Mouse (Mus musculus) gastrocnemius, postnatal 25 days (tissue): ENCODE measurements at regions not wholly inside any gene's neighbourhood (a gene's known extent, or its start where the extent isn't known, plus 50 kb on each side); places are given as distances from the start of the nearest gene placed in this dataset.
A peak's percentile ranks its signal among the peaks of the same experiment; 100 is the strongest.

Experiments
- DNase-seq: peaks from one replicate; pipeline ENCODE4 v3.0.0; 2022

DNA sequence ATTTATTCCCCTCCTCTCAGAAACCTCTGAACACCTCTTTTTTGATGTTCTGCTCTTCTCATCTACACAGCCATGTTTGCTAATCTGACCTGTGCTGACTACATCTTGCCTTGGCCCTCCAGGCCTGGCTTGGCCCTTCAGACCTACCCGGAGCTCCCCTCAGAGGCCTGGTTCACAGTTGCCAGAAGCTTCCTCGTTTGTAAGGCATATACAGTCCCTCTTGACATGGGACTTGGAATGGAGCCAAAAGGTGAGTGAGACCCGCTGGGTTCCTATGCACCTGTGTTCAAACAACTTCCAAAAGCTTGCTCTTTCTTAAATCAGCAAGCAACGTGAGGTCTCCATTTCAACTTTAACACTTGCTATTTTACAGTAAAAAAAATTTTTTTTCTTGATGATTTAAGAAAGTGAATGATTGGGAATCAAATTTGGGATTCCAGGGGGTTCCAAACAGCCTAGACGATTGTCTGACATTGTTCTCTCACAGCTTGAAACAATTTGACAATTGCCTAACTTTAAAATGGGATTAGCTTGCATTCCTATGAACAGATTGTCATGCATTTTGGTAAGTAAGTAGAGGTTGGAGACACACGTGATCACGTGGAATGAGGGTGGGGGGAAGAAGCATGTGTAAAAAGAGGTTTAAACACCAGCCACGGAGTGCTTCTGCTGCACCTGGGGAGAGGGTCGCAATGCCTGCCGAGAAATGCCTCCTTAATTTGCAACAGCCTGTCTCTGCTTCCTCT lies 631.9 kb downstream of the Rnf144a start:
- DNase-seq, result no peak

DNA sequence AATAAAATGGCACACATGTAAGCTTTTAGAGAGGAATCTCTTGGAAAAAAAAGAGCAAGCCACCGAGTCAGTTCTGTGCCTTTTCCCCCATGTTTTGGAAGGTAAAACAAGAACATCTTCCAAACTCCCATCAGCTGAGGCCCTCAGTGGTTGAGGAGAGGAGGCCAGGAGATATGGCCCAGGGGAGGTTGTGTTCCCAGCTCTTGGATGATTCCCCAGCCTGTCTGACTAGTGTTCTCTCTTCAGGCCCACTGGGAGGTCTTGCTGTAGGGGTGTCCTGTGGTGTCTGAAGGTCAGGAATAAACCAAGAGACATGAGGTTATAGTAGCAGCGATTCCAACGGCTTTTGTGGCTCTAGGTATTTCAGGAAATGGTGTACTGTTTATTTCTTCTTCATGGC lies 643.2 kb downstream of the Rnf144a start:
- DNase-seq, result peak; percentile 48

DNA sequence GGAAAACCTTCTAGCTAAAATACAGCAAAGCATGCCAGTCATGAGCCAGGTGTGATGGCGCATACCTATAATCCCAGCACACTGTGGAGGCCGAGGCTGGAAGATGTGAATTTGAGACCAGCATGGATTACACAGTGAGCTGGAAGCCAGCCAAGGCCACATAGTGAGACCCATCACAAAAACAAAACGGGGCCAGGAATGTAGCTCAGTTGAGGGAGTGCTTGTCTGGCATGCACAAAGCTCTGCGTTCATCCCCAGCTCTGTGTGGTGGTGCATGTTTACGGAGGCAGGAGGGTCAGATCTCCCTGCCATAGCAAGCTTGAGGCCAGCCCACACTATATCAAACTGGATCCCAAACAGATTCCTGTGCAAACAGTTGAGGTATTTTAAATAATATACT lies 646.4 kb downstream of the Rnf144a start:
- DNase-seq, result no peak

DNA sequence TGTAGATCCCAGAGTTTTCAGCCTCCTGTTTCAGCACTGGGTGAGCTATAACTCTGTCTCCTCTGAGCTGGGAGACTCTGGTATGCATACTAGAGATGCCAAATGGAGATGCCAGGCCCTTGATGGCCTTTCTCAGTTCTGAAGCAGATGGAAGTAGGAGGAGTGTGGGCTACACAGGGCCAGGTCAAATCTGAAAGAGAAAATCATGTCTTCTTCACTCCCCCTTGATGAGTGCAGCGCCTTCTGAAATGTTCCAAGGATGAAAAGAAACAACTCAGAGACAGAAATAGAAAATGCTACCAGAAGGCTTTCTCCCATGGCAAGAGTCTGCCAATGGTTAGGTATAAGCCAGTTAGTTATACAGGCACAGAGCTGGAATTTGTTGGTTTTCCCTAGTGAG lies 652.0 kb downstream of the Rnf144a start:
- DNase-seq, result no peak

DNA sequence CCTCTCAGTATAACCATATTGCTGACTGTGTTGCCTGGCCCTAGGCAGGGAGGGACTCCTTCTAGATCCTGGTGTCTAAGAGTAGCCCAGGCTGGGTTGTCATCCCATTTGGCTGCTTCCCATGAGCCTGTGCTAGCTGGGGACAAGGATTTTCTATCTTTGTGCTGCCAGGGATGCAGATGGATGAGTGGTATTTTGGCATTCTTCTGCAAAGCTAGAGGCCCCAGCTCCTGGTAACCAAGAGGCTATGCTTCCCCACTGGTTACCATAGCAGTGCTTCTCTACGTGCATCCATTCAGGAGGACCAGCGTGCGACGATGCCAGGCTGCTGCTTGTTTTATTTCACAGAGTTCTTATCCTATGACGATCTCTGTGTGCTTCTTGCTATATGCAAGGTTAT lies 658.0 kb downstream of the Rnf144a start:
- DNase-seq, result no peak

DNA sequence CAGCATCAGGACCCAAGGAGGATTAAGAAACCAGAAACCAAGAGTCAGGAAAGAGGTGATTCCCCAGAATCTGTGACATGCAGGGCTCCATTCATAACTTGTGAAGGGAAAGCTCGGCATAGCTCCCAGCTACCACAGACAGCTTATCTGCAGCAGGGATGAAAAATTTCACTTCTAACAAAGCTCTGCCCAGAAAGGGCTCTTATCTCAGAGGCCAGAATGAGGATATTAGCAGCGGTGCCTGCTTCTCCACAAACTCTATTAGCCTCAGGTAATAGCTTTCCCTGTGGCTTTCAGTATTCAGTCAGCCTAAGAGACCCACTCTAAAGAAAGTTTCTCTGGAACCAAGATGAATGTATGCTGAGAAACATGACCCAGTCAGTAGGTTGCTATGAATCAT lies 636.9 kb upstream of the Id2 start:
- DNase-seq, result no peak

DNA sequence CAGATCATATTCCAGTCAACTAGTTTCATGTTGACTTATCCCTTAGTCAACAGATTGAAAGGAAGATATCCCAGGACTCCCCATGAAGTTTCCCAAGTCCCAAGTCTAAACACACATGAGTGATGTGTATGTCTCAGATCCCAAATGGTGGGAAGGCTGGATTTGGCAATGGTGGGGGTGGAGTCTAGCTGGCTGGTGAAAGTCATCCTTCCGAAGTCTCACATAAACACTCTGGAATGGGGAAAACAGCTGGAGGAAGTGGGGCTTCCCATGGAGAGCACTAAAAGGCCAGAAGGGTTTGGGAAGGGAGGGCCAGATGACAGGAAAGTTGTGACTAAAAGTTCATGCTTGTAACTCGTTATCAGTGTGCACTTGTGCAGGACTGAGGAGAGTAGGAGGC lies 628.8 kb upstream of the Id2 start:
- no peak for DNase-seq

DNA sequence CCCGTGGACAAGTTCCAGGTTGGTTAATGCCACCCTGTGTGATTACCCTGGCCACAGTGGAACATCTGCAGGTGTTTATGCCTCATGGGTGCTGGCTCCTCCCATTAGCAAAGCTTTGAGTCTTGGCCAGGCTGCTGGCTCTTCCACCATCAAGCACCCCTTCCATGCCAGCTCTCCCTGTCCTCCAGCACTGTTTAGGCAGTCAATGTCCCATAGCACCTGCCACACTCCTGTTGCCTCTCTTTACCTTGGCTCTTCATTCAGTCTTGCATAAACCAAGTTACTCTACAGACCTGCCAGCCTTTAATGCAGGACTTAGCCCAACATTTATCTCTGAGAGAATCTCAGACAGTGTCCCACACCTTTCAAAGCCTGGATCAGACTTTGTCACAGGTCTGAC lies 614.2 kb upstream of the Id2 start:
- no peak for DNase-seq

DNA sequence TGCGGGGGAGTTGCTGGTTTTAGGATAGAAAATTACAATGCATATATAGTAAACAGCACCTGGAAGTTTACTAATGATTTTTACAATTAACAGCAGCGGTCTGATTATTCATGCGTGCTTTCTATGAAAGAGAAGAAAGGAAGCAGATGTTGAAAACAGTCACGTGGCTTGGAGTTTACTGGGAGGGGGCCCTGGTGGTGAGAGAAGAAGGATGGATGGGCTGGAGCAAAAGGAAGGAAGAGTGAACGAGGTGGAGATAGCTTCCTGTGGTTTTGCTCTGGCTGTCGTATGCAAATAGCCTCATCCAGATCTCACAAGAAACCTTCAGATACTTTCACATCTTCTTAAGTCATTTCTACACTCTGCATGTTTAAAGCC lies 606.1 kb upstream of the Id2 start:
- no peak for DNase-seq

DNA sequence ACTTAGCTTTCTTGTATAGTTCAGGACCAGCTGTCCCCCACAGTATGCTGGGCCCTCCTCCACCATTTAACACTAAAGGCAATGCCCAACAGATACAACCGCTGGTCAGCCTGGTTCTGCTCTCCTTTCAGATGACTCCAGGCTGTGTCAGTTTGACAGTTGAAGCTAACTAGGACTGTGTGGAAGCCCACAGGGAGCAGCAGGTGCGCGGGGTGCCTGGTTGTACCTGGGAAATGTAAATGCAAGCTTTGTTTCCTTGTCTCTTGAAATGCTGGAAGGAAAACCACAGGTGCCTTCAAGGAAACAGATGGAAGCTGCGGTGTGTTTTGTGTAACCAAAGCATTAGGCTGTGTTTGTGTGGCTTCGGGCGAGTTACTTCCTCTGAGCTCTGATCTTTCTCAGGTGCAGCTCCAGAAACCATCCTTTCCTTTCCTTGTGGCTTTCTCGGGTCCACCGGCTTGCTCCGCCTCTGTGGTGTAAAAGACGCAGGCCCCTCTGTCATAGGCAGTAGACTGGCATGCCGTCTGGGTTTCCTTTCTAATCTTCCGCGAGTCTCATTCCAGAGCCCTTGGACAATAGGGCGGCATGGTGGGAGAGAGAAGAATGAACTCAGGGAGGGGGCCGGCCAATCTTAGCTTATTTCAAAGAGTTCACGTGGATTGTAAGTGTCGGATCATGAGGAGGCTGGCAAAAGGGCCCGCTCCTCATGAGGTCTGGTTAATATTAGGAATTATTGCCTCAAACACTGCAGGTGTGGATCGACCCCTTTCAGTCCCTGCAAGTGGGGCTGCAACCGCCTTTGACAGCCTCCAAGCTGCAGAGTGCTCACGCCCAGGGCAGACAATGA lies 605.5 kb upstream of the Id2 start:
- no peak for DNase-seq

DNA sequence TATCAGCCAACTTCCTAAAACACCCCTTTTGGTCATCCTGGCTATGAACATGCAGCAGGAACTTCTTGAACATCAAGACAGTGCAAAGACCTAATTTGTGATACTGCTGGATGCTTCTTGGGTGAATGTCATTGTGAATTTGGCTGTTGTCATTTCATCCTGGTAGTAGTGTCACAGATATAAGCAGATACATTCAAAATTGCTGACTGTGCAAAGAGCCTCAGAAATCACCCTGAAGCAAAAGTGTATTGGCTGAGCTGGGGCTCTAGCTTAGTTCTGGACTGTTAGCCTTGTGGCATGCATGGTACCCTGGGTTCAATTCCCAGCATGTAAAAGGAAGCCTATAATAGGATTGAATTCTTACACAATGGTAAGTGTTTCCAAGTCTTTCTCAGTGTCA lies 590.1 kb upstream of the Id2 start:
- DNase-seq, result no peak

DNA sequence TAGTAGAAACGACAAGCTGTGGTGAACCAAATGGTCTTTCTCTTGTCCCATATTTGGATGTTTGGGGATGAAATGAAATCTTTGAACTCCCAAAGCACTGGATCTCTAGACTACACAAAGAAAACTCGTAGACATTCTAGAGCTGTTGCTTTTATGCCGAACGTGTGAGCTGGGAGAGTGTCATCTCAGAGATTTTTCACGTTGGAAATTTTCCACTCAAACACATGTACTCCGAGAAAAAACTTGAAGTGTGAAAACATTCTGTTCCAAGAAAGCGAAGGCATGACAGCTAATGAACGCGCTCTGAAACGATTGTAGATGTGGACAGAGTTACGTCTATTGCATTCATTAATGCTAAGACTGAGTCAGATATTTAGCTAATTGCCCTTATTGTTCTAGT lies 579.7 kb upstream of the Id2 start:
- DNase-seq, result no peak

DNA sequence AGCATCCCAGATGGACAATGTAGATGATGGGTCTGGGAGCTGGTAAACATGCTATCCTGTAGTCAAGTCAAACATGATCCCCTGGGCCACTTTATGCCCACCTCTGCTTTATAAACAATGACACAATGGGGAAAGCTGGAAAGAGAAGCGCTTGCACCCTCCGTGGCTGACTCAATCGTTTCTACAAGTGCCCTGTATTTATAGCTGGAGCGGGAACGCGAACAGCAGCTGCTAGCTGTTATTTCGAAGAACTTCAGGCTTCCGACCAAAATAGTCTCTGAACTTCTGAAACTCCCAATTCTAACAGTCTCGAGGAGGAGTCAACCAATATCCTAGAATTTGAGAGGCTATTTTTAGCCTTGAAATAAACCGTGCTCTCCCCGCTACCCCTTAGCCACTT lies 571.4 kb upstream of the Id2 start:
- DNase-seq, result no peak

DNA sequence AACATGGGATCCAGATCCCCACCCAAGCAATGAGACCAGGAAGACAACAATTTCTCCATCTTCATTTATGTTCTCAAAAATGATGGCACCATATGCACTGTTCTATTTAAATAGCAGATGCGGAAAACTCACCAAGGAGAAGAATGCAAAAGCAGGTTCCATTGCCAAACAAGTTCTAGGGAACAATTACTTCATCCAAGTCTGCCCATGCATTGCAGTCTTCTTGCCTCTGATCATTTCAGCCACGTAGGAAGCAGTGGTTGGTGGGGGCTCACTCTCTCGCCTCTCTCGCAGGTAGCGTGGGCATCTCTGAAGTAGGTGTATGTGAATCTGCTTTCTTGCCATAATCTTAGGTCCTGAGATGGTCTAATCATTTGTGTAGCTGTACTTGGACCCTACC lies 557.5 kb upstream of the Id2 start:
- no peak for DNase-seq

DNA sequence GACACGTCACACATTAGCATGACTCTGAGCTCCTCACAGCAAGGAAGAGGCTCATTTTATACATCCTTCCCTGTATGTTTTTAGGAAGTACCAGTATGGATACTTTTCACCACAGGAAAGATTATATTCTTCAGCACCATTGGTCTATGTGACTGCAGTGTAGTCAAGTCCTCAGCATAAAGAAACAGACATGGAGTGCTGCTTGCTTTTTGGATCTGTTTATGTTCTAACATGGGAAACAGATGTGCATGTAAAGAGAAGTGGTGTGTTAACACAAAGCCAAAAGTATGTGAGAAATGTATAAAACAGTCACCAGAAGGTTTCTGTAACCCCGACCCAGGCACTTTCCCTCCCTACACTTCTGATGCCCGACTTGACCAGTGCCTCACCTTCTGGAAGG lies 553.3 kb upstream of the Id2 start:
- DNase-seq, result no peak

DNA sequence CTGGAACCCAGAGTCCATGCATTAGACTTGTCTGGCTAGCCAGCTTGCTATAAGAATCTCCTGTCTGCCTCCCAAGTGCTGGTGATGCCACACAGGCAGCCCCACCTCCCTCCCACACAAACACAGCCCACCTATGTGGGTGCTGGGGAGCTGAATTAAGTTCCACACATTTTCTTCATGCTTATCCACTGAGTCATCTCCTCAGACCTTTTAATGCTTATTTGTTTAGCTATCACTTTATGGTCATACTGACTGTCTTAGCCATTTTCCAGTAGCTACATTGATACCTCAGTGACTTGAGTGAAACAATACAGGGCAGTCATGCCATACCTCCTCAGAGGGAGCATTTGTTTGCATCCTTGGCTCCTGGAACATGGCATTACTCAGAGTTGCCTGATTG lies 531.1 kb upstream of the Id2 start:
- DNase-seq, result no peak

DNA sequence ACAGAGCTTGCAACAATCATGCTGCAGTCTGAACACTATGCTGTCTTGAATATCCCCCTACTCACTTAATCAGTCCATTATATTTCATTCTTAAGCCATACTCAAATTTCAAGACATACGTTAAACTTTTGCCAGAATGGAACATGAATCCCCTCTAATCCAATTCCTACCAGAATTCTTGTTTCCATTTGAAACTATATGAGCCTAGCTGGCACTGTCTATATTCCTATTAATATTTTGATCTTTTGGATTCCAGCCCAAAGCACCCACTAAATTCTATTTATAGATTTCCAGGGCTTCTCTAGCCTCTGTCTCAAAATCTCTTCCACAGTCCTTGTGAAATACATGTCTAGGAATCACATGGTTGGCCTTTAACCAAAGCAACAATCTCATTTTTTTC lies 528.9 kb upstream of the Id2 start:
- no peak for DNase-seq

DNA sequence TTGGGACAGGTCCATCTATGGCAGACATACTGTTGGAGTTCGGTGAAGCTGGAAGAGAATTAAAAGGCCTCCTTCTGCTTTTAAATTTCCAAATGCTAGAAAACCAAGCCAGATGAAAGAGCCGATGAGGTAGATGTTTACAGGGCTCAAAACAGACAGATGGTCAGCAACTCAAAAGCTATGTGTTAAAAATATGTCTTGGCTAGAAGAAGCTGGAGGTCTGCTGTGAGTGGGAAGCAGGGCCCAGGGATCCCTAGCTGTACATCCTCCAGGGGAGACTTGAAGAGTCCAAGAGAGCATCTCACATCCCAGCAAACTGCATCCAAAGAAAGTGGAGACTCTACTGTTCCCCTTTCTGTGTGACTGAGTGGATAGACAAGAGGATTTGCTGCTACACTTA lies 526.5 kb upstream of the Id2 start:
- no peak for DNase-seq

DNA sequence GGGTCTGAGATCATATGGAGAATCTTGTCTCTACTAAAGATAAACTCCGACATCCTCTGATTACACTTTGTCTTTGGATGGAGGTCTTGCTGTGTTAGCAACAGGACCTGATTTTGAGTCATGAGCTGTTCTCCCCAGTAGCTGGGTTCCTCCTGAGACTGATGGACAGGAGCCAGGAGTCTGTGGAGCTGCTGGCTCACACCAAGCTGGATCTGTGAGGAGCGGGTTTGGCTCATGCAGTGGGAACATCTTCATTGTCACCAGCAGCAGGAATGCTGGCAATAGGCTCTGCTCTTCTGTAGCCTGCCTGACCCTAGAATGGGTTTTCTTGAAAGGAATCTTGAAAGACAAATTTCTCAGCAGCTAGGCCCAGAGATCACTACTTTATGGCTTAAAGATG lies 524.2 kb upstream of the Id2 start:
- peak; percentile 18 for DNase-seq

DNA sequence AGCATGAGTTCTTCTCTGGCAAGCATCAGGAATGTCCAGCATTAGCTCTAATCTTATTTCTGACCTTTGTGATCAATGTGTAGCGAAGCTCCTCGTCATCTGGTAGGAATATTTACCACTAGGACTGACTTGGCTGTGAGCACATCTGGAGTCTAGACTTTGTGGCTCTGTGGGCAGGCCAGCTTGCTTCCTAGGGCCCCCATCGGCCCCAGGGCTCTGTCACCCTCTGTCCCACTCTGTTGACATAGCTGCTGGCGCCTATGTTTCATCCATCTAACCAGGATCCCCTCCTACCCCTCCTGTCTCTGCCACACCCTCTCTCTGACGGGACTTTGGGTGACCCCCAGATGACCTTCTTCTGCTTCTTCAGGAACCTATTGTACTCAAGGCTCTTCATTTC lies 520.6 kb upstream of the Id2 start:
- no peak for DNase-seq

DNA sequence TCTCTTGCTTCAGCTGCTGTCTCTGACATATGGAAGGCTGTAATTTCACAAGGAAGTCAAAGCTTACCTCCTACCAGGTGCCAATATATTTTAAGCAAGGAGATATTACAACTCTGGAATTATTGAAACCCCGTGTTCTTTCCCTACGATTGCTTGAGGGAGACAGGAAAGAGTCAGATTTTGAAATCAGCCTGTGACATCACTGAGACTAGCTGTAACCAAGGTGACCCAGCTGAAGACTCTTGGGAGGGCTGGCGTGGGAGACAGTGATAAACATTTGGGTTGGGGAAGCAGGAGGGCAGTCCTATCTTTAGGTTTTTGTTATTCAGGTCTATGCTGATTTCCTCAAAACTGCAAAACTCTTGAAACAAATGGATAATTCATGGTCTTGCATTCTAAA lies 518.4 kb upstream of the Id2 start:
- DNase-seq, result no peak

DNA sequence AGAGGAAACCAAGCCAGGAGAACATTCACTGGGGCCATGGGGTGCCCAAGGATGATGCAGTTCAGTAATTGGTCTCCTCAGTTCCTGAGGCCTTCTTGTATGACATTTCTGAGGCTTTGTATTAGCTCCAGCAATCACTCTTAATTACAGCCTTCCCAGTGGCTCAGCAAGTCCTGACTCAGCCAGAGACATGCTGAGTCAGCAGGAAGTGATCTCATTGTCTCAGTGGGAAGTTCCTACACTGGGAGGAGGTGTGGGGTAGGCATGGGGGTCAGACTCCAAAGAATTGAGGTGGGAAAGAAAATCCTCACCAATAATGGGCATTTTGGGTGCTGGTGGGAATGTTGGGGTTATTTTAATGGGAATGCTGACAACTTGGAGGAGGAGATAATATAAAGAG lies 516.5 kb upstream of the Id2 start:
- no peak for DNase-seq

DNA sequence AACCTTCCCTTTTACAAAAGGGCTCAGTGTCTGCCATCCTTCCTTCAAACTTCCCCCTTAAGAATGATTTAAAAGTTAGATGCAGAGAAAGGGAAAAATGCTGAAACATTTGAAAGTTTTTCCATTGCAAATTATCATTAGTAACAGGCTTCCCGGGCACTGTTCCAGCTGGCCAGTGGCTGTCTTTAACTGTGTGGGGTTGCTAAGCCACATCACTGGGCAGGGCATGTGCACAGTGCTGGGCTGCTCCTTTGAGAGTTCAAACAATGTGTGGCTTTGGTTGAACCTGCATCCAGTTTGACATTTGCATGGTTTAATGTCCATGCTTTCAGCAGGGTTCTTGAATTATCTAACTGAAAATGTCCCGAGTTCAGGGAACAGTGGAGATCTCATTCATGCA lies 512.1 kb upstream of the Id2 start:
- peak; percentile 33 for DNase-seq

DNA sequence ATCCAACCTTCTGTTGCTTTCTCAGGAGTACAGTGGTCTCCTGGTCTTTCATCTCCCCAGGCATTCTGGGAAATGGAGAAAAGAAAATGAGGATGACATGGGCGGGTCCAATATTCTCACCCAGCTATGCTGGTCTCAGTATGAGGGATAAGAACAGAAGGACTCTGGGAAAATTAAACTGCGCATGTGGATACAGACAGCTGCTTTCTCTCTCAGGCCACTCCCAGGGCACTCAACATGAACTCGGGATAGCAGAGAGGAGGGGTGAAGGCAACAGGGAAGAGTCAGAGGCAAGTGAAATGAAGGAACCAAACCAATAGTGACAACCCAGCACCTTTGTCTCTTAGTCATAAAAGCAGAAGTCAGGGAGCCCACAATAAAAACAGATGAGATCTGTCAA lies 508.5 kb upstream of the Id2 start:
- DNase-seq, result no peak
